Mouse (Mus musculus) adrenal gland, postnatal 0 days (tissue): ENCODE data around the gene Gm28041. TPM values are rescaled to one million over a fixed set of nuclear protein-coding genes. Genes with fewer than 3 reads are reported as not detected.

Source experiments
- polyA plus RNA-seq: library from polyadenylated mRNA; unstranded; fragments of >200 nt; fragmentation: Nextera tagmentation; extraction: Ambion mirVana; gene quantifications from 2 replicates; pipeline ENCODE4 v1.2.1, GENCODE M21; 2015

Gm28041 gene
- polyA plus RNA-seq: 0.57 and 0.80 TPM in 2 replicates

GRCm38 (mm10) chr13:67375050-67375911 is at the start of gene Gm28041, which contains the start of gene Zfp456:
TSS of gene Gm28041 (minus strand) at chr13:67375733.
TSS of gene Zfp456 (minus strand) at chr13:67375810.

GRCm38 (mm10) chr13:67421207-67421857 is 45.8 kb upstream of the Gm28041 start, which contains the start of gene Zfp459:
TSS of gene Zfp459 (minus strand) at chr13:67421418.

GRCm38 (mm10) chr13:67399183-67399903 is 23.8 kb upstream of the Gm28041 start, which contains the start of gene Zfp429:
TSS of gene Zfp429 (minus strand) at chr13:67399819.

GRCm38 (mm10) chr13:67360131-67360744 is 15.3 kb downstream of the Gm28041 start, which contains the start of the genes Gm28044 and Zfp953:
TSS of gene Gm28044 (minus strand) at chr13:67360536.
TSS of gene Zfp953 (minus strand) at chr13:67360605.

GRCm38 (mm10) chr13:67332019-67332724 is 43.4 kb downstream of the Gm28041 start, which contains the start of gene Zfp595:
TSS of gene Zfp595 (minus strand) at chr13:67332570.

GRCm38 (mm10) chr13:67305822-67306672 is 69.5 kb downstream of the Gm28041 start, which contains the start of gene Zfp457:
TSS of gene Zfp457 (minus strand) at chr13:67306485.

Other genes with a start within 250 kb of the Gm28041 start
- 5.3 and 7.5 TPM in 2 replicates for gene Rsl1, start 202.6 kb downstream of the Gm28041 start, polyA plus RNA-seq
- gene Zfp455, start 181.2 kb downstream of the Gm28041 start, polyA plus RNA-seq: 1.8 and 1.9 TPM in 2 replicates
- 0.96 and 1.4 TPM in 2 replicates for gene Zfp458, start 97.3 kb downstream of the Gm28041 start, polyA plus RNA-seq
- 0.44 and 0.83 TPM in 2 replicates for gene Zfp457, start 69.2 kb downstream of the Gm28041 start, polyA plus RNA-seq
- gene Zfp595, start 43.2 kb downstream of the Gm28041 start, polyA plus RNA-seq: 1.1 and 2.0 TPM in 2 replicates
- 0.43 and 1.7 TPM in 2 replicates for gene Gm28044, start 15.2 kb downstream of the Gm28041 start, polyA plus RNA-seq
- 0.76 and 0.87 TPM in 2 replicates for gene Zfp953, start 15.1 kb downstream of the Gm28041 start, polyA plus RNA-seq
- gene Zfp456, start 77 bp upstream of the Gm28041 start, polyA plus RNA-seq: 0.74 and 0.84 TPM in 2 replicates
- 5.2 and 5.7 TPM in 2 replicates for gene Zfp429, start 24.1 kb upstream of the Gm28041 start, polyA plus RNA-seq
- gene Zfp459, start 45.7 kb upstream of the Gm28041 start, polyA plus RNA-seq: 0.12 and 0.19 TPM in 2 replicates
- gene Zfp874a, start 75.9 kb upstream of the Gm28041 start, polyA plus RNA-seq: 12.6 and 15.1 TPM in 2 replicates
- gene Zfp874b, start 108.5 kb upstream of the Gm28041 start, polyA plus RNA-seq: 4.2 and 4.6 TPM in 2 replicates
- 5.8 and 6.9 TPM in 2 replicates for gene Zfp58, start 124.8 kb upstream of the Gm28041 start, polyA plus RNA-seq
- not detected in 2 replicates for gene Gm26965, start 150.4 kb upstream of the Gm28041 start, polyA plus RNA-seq
- 45.3 and 77.5 TPM in 2 replicates for gene Zfp87, start 150.4 kb upstream of the Gm28041 start, polyA plus RNA-seq
- 7.8 and 9.3 TPM in 2 replicates for gene Zfp748, start 178.1 kb upstream of the Gm28041 start, polyA plus RNA-seq
- gene Zfp729b, start 234.0 kb upstream of the Gm28041 start, polyA plus RNA-seq: 3.7 and 4.0 TPM in 2 replicates